Mouse (Mus musculus): ENCODE results near the gene Mamdc4. TPM values are rescaled to one million over a fixed set of nuclear protein-coding genes. Genes with fewer than 3 reads are reported as not detected.
"Not testable (repeated sequence)": the region's sequence is repeated elsewhere in the genome, so short reads cannot be mapped to it uniquely, and the experiment has no call there.

Gene Mamdc4
- polyA plus RNA-seq, 1 experiment from 2014 or later, result 2.3 TPM

GRCm38 (mm10) chr2:25568473-25569019 is 6.1 kb downstream of the Mamdc4 start:
- H3K9me3 ChIP-seq (replicated peaks), result no peaks in the 10 kb centered on the region
- H3K27me3 ChIP-seq (ENCODE audit: low read depth, poor library complexity, severe bottlenecking), result no peaks in the 10 kb centered on the region
- DNase-seq (ENCODE audit: low spot score), result no peak
- no peak overlapping the region for H3K27ac ChIP-seq
- no peak overlapping the region for H3K4me3 ChIP-seq
- H3K4me1 ChIP-seq, result peaks cover 12% of the 10 kb centered on the region
- peaks cover 97% of the 10 kb centered on the region for H3K36me3 ChIP-seq
- WGBS, result 93% methylated on average over 6 of the region's 6 CpGs

- no peaks in the 10 kb centered on the region for H3K27me3 ChIP-seq (ENCODE audit: low read depth, poor library complexity, severe bottlenecking)
- peaks cover 100% of the 10 kb centered on the region for H3K36me3 ChIP-seq
- no peak overlapping the region for H3K27ac ChIP-seq
- no peak for DNase-seq (ENCODE audit: low spot score)
- H3K4me1 ChIP-seq, result peaks cover 5% of the 10 kb centered on the region; the same call in 1 of the 2 replicates
- no peaks in the 10 kb centered on the region for H3K9me3 ChIP-seq (replicated peaks)
- 88% methylated on average over 6 of the region's 6 CpGs for WGBS
- no peak overlapping the region for H3K4me3 ChIP-seq
These were observed 8.1 kb downstream of the Mamdc4 start for GRCm38 (mm10) chr2:25566558-25566957.

GRCm38 (mm10) chr2:25565741-25566140 is 8.9 kb downstream of the Mamdc4 start:
- H3K4me1 ChIP-seq, result no peaks in the 10 kb centered on the region; the same call in 1 of the 2 replicates
- H3K9me3 ChIP-seq (replicated peaks), result no peaks in the 10 kb centered on the region
- no peak for DNase-seq (ENCODE audit: low spot score)
- WGBS, result 93% methylated on average over 8 of the region's 8 CpGs
- H3K27ac ChIP-seq, result no peak overlapping the region
- H3K36me3 ChIP-seq, result peaks cover 100% of the 10 kb centered on the region
- H3K27me3 ChIP-seq (ENCODE audit: low read depth, poor library complexity, severe bottlenecking), result no peaks in the 10 kb centered on the region
- H3K4me3 ChIP-seq, result no peak overlapping the region

- no peak for DNase-seq (ENCODE audit: low spot score)
- WGBS, result 78% methylated on average over 9 of the region's 9 CpGs
These were observed 12.7 kb downstream of the Mamdc4 start for GRCm38 (mm10) chr2:25561946-25562345.

GRCm38 (mm10) chr2:25560551-25560950 is 14.1 kb downstream of the Mamdc4 start:
- no peak overlapping the region for H3K4me3 ChIP-seq
- DNase-seq (ENCODE audit: low spot score), result no peak
- H3K27me3 ChIP-seq (ENCODE audit: low read depth, poor library complexity, severe bottlenecking), result no peaks in the 10 kb centered on the region
- H3K4me1 ChIP-seq, result peaks cover 19% of the 10 kb centered on the region
- H3K27ac ChIP-seq, result no peak overlapping the region
- H3K9me3 ChIP-seq (replicated peaks), result no peaks in the 10 kb centered on the region
- H3K36me3 ChIP-seq, result peaks cover 63% of the 10 kb centered on the region
- WGBS, result 94% methylated on average over 8 of the region's 8 CpGs

More at GRCm38 (mm10) chr2:25561946-25562345, 12.7 kb downstream of the Mamdc4 start:
- Histone ChIP-seq H3K9me3 (replicated peaks) (no peaks in the 10 kb centered on the region), H3K27ac (no peak overlapping the region), H3K36me3 (peaks cover 77% of the 10 kb centered on the region), H3K27me3 (ENCODE audit: low read depth, poor library complexity, severe bottlenecking) (no peaks in the 10 kb centered on the region), H3K4me1 (peaks cover 17% of the 10 kb centered on the region), H3K4me3 (no peak overlapping the region)

GRCm38 (mm10) chr2:25558774-25559173 is 15.9 kb downstream of the Mamdc4 start:
- Histone ChIP-seq H3K27ac (no peak overlapping the region), H3K9me3 (replicated peaks) (no peaks in the 10 kb centered on the region)
- WGBS, result 78% methylated on average over 6 of the region's 6 CpGs

GRCm38 (mm10) chr2:25557964-25558360 is 16.7 kb downstream of the Mamdc4 start:
- H3K4me1 ChIP-seq, result peaks cover 19% of the 10 kb centered on the region
- no peak for DNase-seq (ENCODE audit: low spot score)
- peak overlapping the region; percentile 78 for H3K4me3 ChIP-seq
- no peaks in the 10 kb centered on the region for H3K27me3 ChIP-seq (ENCODE audit: low read depth, poor library complexity, severe bottlenecking)
- peak overlapping the region; percentile 92 for H3K27ac ChIP-seq
- under 1% methylated on average over 24 of the region's 24 CpGs for WGBS
- H3K9me3 ChIP-seq (replicated peaks), result no peaks in the 10 kb centered on the region
- H3K36me3 ChIP-seq, result peaks cover 37% of the 10 kb centered on the region

More at GRCm38 (mm10) chr2:25558774-25559173, 15.9 kb downstream of the Mamdc4 start:
- no peak for DNase-seq (ENCODE audit: low spot score)
- Histone ChIP-seq H3K36me3 (peaks cover 45% of the 10 kb centered on the region), H3K4me3 (peak overlapping the region; percentile 78), H3K4me1 (peaks cover 19% of the 10 kb centered on the region), H3K27me3 (ENCODE audit: low read depth, poor library complexity, severe bottlenecking) (no peaks in the 10 kb centered on the region)

GRCm38 (mm10) chr2:25557221-25557963 is 17.3 kb downstream of the Mamdc4 start, which contains the start of gene Edf1:
Gene Edf1, plus strand, starts transcription at chr2:25557847.
- no peaks in the 10 kb centered on the region for H3K9me3 ChIP-seq (replicated peaks)
- peak within 1 kb of the TSS; percentile 78 for H3K4me3 ChIP-seq
- WGBS, result under 1% methylated on average over 61 of the region's 61 CpGs
- DNase-seq (ENCODE audit: low spot score), result peak; percentile 95
- peaks cover 31% of the 10 kb centered on the region for H3K36me3 ChIP-seq
- peaks cover 19% of the 10 kb centered on the region for H3K4me1 ChIP-seq
- H3K27me3 ChIP-seq (ENCODE audit: low read depth, poor library complexity, severe bottlenecking), result no peaks in the 10 kb centered on the region
- peak within 1 kb of the TSS; percentile 92 for H3K27ac ChIP-seq

GRCm38 (mm10) chr2:25556296-25556695 is 18.3 kb downstream of the Mamdc4 start:
- peaks cover 19% of the 10 kb centered on the region for H3K4me1 ChIP-seq
- H3K36me3 ChIP-seq, result peaks cover 20% of the 10 kb centered on the region
- no peak for DNase-seq (ENCODE audit: low spot score)
- no peaks in the 10 kb centered on the region for H3K27me3 ChIP-seq (ENCODE audit: low read depth, poor library complexity, severe bottlenecking)
- H3K4me3 ChIP-seq, result no peak overlapping the region
- WGBS, result 72% methylated on average over 1 of the region's 1 CpGs
- no peaks in the 10 kb centered on the region for H3K9me3 ChIP-seq (replicated peaks)
- H3K27ac ChIP-seq, result no peak overlapping the region

- peaks cover 12% of the 10 kb centered on the region for H3K36me3 ChIP-seq
- 56% methylated on average over 2 of the region's 2 CpGs for WGBS
These were observed 19.2 kb downstream of the Mamdc4 start for GRCm38 (mm10) chr2:25555479-25555878.

GRCm38 (mm10) chr2:25553171-25553786 is 21.4 kb downstream of the Mamdc4 start:
- not testable (repeated sequence) for H3K27me3 ChIP-seq (ENCODE audit: low read depth, poor library complexity, severe bottlenecking); H3K27ac ChIP-seq; H3K36me3 ChIP-seq; H3K4me3 ChIP-seq; H3K9me3 ChIP-seq (replicated peaks); DNase-seq (ENCODE audit: low spot score)
- peaks cover 11% of the 10 kb centered on the region for H3K4me1 ChIP-seq
- WGBS, result 90% methylated on average over 4 of the region's 4 CpGs

More at GRCm38 (mm10) chr2:25555479-25555878, 19.2 kb downstream of the Mamdc4 start:
- peaks cover 19% of the 10 kb centered on the region for H3K4me1 ChIP-seq
- not testable (repeated sequence) for H3K9me3 ChIP-seq (replicated peaks); DNase-seq (ENCODE audit: low spot score); H3K27me3 ChIP-seq (ENCODE audit: low read depth, poor library complexity, severe bottlenecking); H3K27ac ChIP-seq; H3K4me3 ChIP-seq

GRCm38 (mm10) chr2:25551186-25551585 is 23.5 kb downstream of the Mamdc4 start:
- Histone ChIP-seq H3K4me1 (peaks cover 4% of the 10 kb centered on the region; the same call in 1 of the 2 replicates), H3K36me3 (no peaks in the 10 kb centered on the region), H3K9me3 (replicated peaks) (no peaks in the 10 kb centered on the region), H3K27me3 (ENCODE audit: low read depth, poor library complexity, severe bottlenecking) (no peaks in the 10 kb centered on the region), H3K27ac (no peak overlapping the region), H3K4me3 (no peak overlapping the region)
- WGBS, result 41% methylated on average over 5 of the region's 5 CpGs
- no peak for DNase-seq (ENCODE audit: low spot score)

Data from limb, embryonic 10.5 days (tissue).